Mouse (Mus musculus) heart, embryonic 10.5 days (tissue): Measurements from ENCODE around the gene Gramd4. TPM values are rescaled to one million over a fixed set of nuclear protein-coding genes. Genes with fewer than 3 reads are reported as not detected.
"Not testable (repeated sequence)": the region's sequence is repeated elsewhere in the genome, so short reads cannot be mapped to it uniquely, and the experiment has no call there.

Experiments used
- DNase-seq: peaks from one replicate; pipeline ENCODE4 v3.0.0-alpha.2; 2017; ENCODE audit warnings: low spot score
- H3K27ac ChIP-seq: fragments of 300-500 bp; sonication (generic); 2 replicates; pipeline ENCODE4 v1.5.1; 2016; ENCODE audit warnings: mild to moderate bottlenecking
- H3K27me3 ChIP-seq: fragments of 300-500 bp; sonication (generic); 2 replicates; pipeline ENCODE4 v1.6.1; 2016; ENCODE audit warnings: mild to moderate bottlenecking; ENCODE audit not compliant: poor library complexity, insufficient read depth, severe bottlenecking
- H3K36me3 ChIP-seq: fragments of 300-500 bp; sonication (generic); 2 replicates; pipeline ENCODE4 v1.6.1; 2016; ENCODE audit warnings: mild to moderate bottlenecking, moderate library complexity
- H3K4me1 ChIP-seq: fragments of 300-500 bp; sonication (generic); 2 replicates; pipeline ENCODE4 v1.6.1; 2016; ENCODE audit warnings: mild to moderate bottlenecking
- H3K4me3 ChIP-seq: fragments of 300-500 bp; sonication (generic); 2 replicates; pipeline ENCODE4 v1.5.1; 2016; ENCODE audit warnings: mild to moderate bottlenecking, moderate library complexity
- H3K9me3 ChIP-seq: fragments of 300-500 bp; sonication (generic); 2 replicates; pipeline ENCODE4 v1.6.1; 2016; ENCODE audit warnings: mild to moderate bottlenecking, moderate library complexity
- WGBS: fragments of 180-500 bp; shearing (Covaris S2); methylation state at CpG from one replicate; pipeline ENCODE4 v1.1.7; 2016; 5-methylcytosine and 5-hydroxymethylcytosine counted together
- polyA plus RNA-seq: library from polyadenylated mRNA; unstranded; fragments of >200 nt; fragmentation: Nextera tagmentation; extraction: Ambion mirVana; gene quantifications from 2 replicates; pipeline ENCODE4 v1.2.1, GENCODE M21; 2016

Gramd4 gene
- polyA plus RNA-seq, 1 experiment from 2014 or later, result 9.6 TPM

- no peaks in the 10 kb centered on the region for H3K27me3 ChIP-seq
- H3K36me3 ChIP-seq, result no peaks in the 10 kb centered on the region
- WGBS, result 55% methylated on average over 7 of the region's 7 CpGs
- H3K4me1 ChIP-seq, result peaks cover 53% of the 10 kb centered on the region
- H3K9me3 ChIP-seq, result no peaks in the 10 kb centered on the region
- no peak overlapping the region for H3K4me3 ChIP-seq
- no peak overlapping the region for H3K27ac ChIP-seq
- no peak for DNase-seq
These were observed 111.0 kb downstream of the Gramd4 start for GRCm38 (mm10) chr15:86168505-86168867.

GRCm38 (mm10) chr15:86168941-86169816 is 111.7 kb downstream of the Gramd4 start:
- H3K4me1 ChIP-seq, result peaks cover 60% of the 10 kb centered on the region
- H3K9me3 ChIP-seq, result no peaks in the 10 kb centered on the region
- no peaks in the 10 kb centered on the region for H3K27me3 ChIP-seq
- no peak for DNase-seq
- H3K4me3 ChIP-seq, result no peak overlapping the region
- no peaks in the 10 kb centered on the region for H3K36me3 ChIP-seq
- WGBS, result 81% methylated on average over 12 of the region's 12 CpGs
- H3K27ac ChIP-seq, result no peak overlapping the region; the same call in 1 of the 2 replicates

GRCm38 (mm10) chr15:86169817-86170110 is 112.3 kb downstream of the Gramd4 start:
- Histone ChIP-seq H3K9me3 (no peaks in the 10 kb centered on the region), H3K4me1 (peaks cover 66% of the 10 kb centered on the region), H3K4me3 (no peak overlapping the region), H3K27ac (no peak overlapping the region; the same call in 1 of the 2 replicates), H3K36me3 (no peaks in the 10 kb centered on the region), H3K27me3 (no peaks in the 10 kb centered on the region)
- WGBS, result 73% methylated on average over 4 of the region's 4 CpGs
- DNase-seq, result no peak

GRCm38 (mm10) chr15:86171316-86171715 is 113.8 kb downstream of the Gramd4 start:
- Histone ChIP-seq H3K27me3 (no peaks in the 10 kb centered on the region; the same call in 1 of the 2 replicates), H3K27ac (0 out of 2 replicates have a peak overlapping the region, but pooled peaks have one; percentile 36), H3K36me3 (no peaks in the 10 kb centered on the region), H3K4me3 (no peak overlapping the region), H3K4me1 (peaks cover 82% of the 10 kb centered on the region), H3K9me3 (no peaks in the 10 kb centered on the region)
- WGBS, result 74% methylated on average over 12 of the region's 12 CpGs
- DNase-seq, result no peak

- WGBS, result 20% methylated on average over 3 of the region's 3 CpGs
- Histone ChIP-seq H3K27me3 (no peaks in the 10 kb centered on the region; the same call in 1 of the 2 replicates), H3K9me3 (no peaks in the 10 kb centered on the region), H3K4me1 (peaks cover 90% of the 10 kb centered on the region), H3K36me3 (no peaks in the 10 kb centered on the region), H3K27ac (0 out of 2 replicates have a peak overlapping the region, but pooled peaks have one; percentile 36), H3K4me3 (no peak overlapping the region)
- peak; percentile 85 for DNase-seq
These were observed 114.6 kb downstream of the Gramd4 start for GRCm38 (mm10) chr15:86172124-86172523.

GRCm38 (mm10) chr15:86172526-86172925 is 115.0 kb downstream of the Gramd4 start:
- Histone ChIP-seq H3K4me1 (peaks cover 92% of the 10 kb centered on the region), H3K36me3 (no peaks in the 10 kb centered on the region), H3K27ac (peak overlapping the region; percentile 10; the same call in 1 of the 2 replicates), H3K27me3 (no peaks in the 10 kb centered on the region; the same call in 1 of the 2 replicates), H3K4me3 (no peak overlapping the region), H3K9me3 (no peaks in the 10 kb centered on the region)
- 32% methylated on average over 6 of the region's 6 CpGs for WGBS
- DNase-seq, result no peak

GRCm38 (mm10) chr15:86173136-86173985 is 115.9 kb downstream of the Gramd4 start:
- Histone ChIP-seq H3K4me3 (0 out of 2 replicates have a peak overlapping the region, but pooled peaks have one; percentile 3), H3K27ac (peak overlapping the region; percentile 69; the same call in 1 of the 2 replicates), H3K4me1 (peaks cover 89% of the 10 kb centered on the region), H3K27me3 (no peaks in the 10 kb centered on the region; the same call in 1 of the 2 replicates), H3K9me3 (no peaks in the 10 kb centered on the region), H3K36me3 (no peaks in the 10 kb centered on the region)
- DNase-seq, result no peak
- WGBS, result 26% methylated on average over 16 of the region's 16 CpGs

- DNase-seq, result no peak
- WGBS, result 73% methylated on average over 3 of the region's 3 CpGs
- no peaks in the 10 kb centered on the region; the same call in 1 of the 2 replicates for H3K27me3 ChIP-seq
- H3K36me3 ChIP-seq, result no peaks in the 10 kb centered on the region
- H3K4me3 ChIP-seq, result no peak overlapping the region
- H3K27ac ChIP-seq, result no peak overlapping the region
- peaks cover 70% of the 10 kb centered on the region for H3K4me1 ChIP-seq
- H3K9me3 ChIP-seq, result no peaks in the 10 kb centered on the region
These were observed 118.0 kb downstream of the Gramd4 start for GRCm38 (mm10) chr15:86175253-86176050.

GRCm38 (mm10) chr15:86176166-86176565 is 118.7 kb downstream of the Gramd4 start:
- Histone ChIP-seq H3K27me3 (no peaks in the 10 kb centered on the region; the same call in 1 of the 2 replicates), H3K27ac (peak overlapping the region; percentile 39; the same call in 1 of the 2 replicates), H3K4me1 (peaks cover 66% of the 10 kb centered on the region), H3K4me3 (no peak overlapping the region), H3K9me3 (no peaks in the 10 kb centered on the region), H3K36me3 (no peaks in the 10 kb centered on the region)
- DNase-seq, result no peak
- WGBS, result 72% methylated on average over 10 of the region's 10 CpGs

- DNase-seq, result no peak
- 71% methylated on average over 22 of the region's 22 CpGs for WGBS
- no peak overlapping the region for H3K4me3 ChIP-seq
- H3K27ac ChIP-seq, result peak overlapping the region; percentile 39; the same call in 1 of the 2 replicates
- H3K36me3 ChIP-seq, result no peaks in the 10 kb centered on the region
- H3K4me1 ChIP-seq, result peaks cover 66% of the 10 kb centered on the region
- H3K27me3 ChIP-seq, result no peaks in the 10 kb centered on the region; the same call in 1 of the 2 replicates
- no peaks in the 10 kb centered on the region for H3K9me3 ChIP-seq
These were observed 119.5 kb downstream of the Gramd4 start for GRCm38 (mm10) chr15:86176771-86177702.

- H3K27me3 ChIP-seq, H3K4me3 ChIP-seq, H3K36me3 ChIP-seq, DNase-seq, H3K27ac ChIP-seq, H3K9me3 ChIP-seq: not testable (repeated sequence)
- WGBS, result 77% methylated on average over 2 of the region's 2 CpGs
- H3K4me1 ChIP-seq, result peaks cover 66% of the 10 kb centered on the region
These were observed 120.3 kb downstream of the Gramd4 start for GRCm38 (mm10) chr15:86177703-86178251.
